Mouse (Mus musculus): ENCODE measurements at regions not wholly inside any gene's neighbourhood (a gene's known extent, or its start where the extent isn't known, plus 50 kb on each side); places are given as distances from the start of the nearest gene placed in this dataset.

- DNase-seq: no peak
Observed at GRCm38 (mm10) chr17:89592826-89593225, 317.4 kb downstream of the Gm10184 start.

GRCm38 (mm10) chr17:89559506-89559905, 350.7 kb downstream of the Gm10184 start:
- no peak for DNase-seq

- DNase-seq: no peak
Observed at GRCm38 (mm10) chr17:89554754-89555153, 354.3 kb upstream of the Fshr start.

GRCm38 (mm10) chr17:89553597-89553996, 353.1 kb upstream of the Fshr start:
- DNase-seq: no peak

GRCm38 (mm10) chr17:89550758-89551157, 350.3 kb upstream of the Fshr start:
- no peak for DNase-seq

- DNase-seq: no peak
Observed at GRCm38 (mm10) chr17:89521912-89522311, 321.4 kb upstream of the Fshr start.

GRCm38 (mm10) chr17:89519413-89519812, 318.9 kb upstream of the Fshr start:
- no peak for DNase-seq

- DNase-seq: no peak
Observed at GRCm38 (mm10) chr17:89505288-89505687, 304.8 kb upstream of the Fshr start.

- DNase-seq: no peak
Observed at GRCm38 (mm10) chr17:89493547-89493946, 293.1 kb upstream of the Fshr start.

- no peak for DNase-seq
Observed at GRCm38 (mm10) chr17:89466486-89466885, 266.0 kb upstream of the Fshr start.

- no peak for DNase-seq
Observed at GRCm38 (mm10) chr17:89465883-89466282, 265.4 kb upstream of the Fshr start.

GRCm38 (mm10) chr17:89460438-89460837, 260.0 kb upstream of the Fshr start:
- no peak for DNase-seq

- DNase-seq: no peak
Observed at GRCm38 (mm10) chr17:89454301-89454700, 253.8 kb upstream of the Fshr start.

GRCm38 (mm10) chr17:89450724-89451123, 250.2 kb upstream of the Fshr start:
- DNase-seq: no peak

- DNase-seq: no peak
Observed at GRCm38 (mm10) chr17:89449391-89449790, 248.9 kb upstream of the Fshr start.

- no peak for DNase-seq
Observed at GRCm38 (mm10) chr17:89434288-89434687, 233.8 kb upstream of the Fshr start.

GRCm38 (mm10) chr17:89410026-89410425, 209.6 kb upstream of the Fshr start:
- DNase-seq: no peak

- no peak for DNase-seq
Observed at GRCm38 (mm10) chr17:89405589-89405988, 205.1 kb upstream of the Fshr start.

GRCm38 (mm10) chr17:89357241-89357640, 156.8 kb upstream of the Fshr start:
- no peak for DNase-seq

- no peak for DNase-seq
Observed at GRCm38 (mm10) chr17:89340497-89341205, 140.2 kb upstream of the Fshr start.

- DNase-seq: no peak
Observed at GRCm38 (mm10) chr17:89319602-89320288, 119.3 kb upstream of the Fshr start.

- DNase-seq: no peak
Observed at GRCm38 (mm10) chr17:89318356-89318755, 117.9 kb upstream of the Fshr start.

- DNase-seq: no peak
Observed at GRCm38 (mm10) chr17:89311133-89311532, 110.7 kb upstream of the Fshr start.

GRCm38 (mm10) chr17:89301325-89301724, 100.8 kb upstream of the Fshr start:
- DNase-seq: no peak
